Comparison of ENCODE assay signal across 8 mouse cellular contexts in genomic region chr12:87299657-87300440, GRCm38 (mm10). TPM values are rescaled to one million over a fixed set of nuclear protein-coding genes. Genes with fewer than 3 reads are reported as not detected.
DNase-seq lines count a peak whose midpoint lies in the region; ATAC-seq and TF ChIP-seq lines count a peak whose summit lies in the region.

TSS of gene Ism2 (minus strand) at chr12:87299705.

- no peak for TF ChIP-seq POLR2A in cerebellum, adult 2 months (IDR thresholded peaks at IDR 0.05; ENCODE audit: borderline replicate concordance, insufficient read depth, low read length)
- TF ChIP-seq POLR2A in myocyte (IDR thresholded peaks at IDR 0.05; ENCODE audit: insufficient read length, low read depth) = no peak

- H3K36me3 ChIP-seq in forebrain, embryonic 11.5 days (ENCODE audit: control insufficient read depth, insufficient read depth, low read length) = no peaks in the 10 kb centered on the region
- H3K36me3 ChIP-seq in hindbrain, embryonic 15.5 days = no peaks in the 10 kb centered on the region
- no peaks in the 10 kb centered on the region for H3K36me3 ChIP-seq in liver, embryonic 12.5 days
- H3K36me3 ChIP-seq in myocyte (ENCODE audit: control insufficient read depth, insufficient read depth) = no peaks in the 10 kb centered on the region

- peak in 1 of 2 experiments; percentile 28 for DNase-seq in cerebellum, adult 2 months
- DNase-seq in cerebellum, postnatal 36 days = no peak
- peak; percentile 56 for DNase-seq in R1 (ENCODE audit: low read depth, low spot score)
- DNase-seq in forebrain, embryonic 11.5 days (ENCODE audit: low spot score) = peak; percentile 77
- no peak for DNase-seq in layer of hippocampus, postnatal 25 days (ENCODE audit: extremely low spot score in 1 of 2, low spot score in 1 of 2)

- peaks cover 4% of the 10 kb centered on the region; the same call in 1 of the 2 replicates for H3K4me1 ChIP-seq in cerebellum, adult 2 months (ENCODE audit: control insufficient read depth, insufficient read depth, low read length)
- peaks cover 2% of the 10 kb centered on the region; the same call in 1 of the 2 replicates for H3K4me1 ChIP-seq in forebrain, embryonic 11.5 days (replicated peaks; ENCODE audit: control insufficient read depth, insufficient read depth, low read length)
- H3K4me1 ChIP-seq in hindbrain, embryonic 15.5 days (replicated peaks) = peaks cover 15% of the 10 kb centered on the region
- peaks cover 15% of the 10 kb centered on the region for H3K4me1 ChIP-seq in liver, embryonic 12.5 days

- peaks cover 1% of the 10 kb centered on the region; the same call in 1 of the 2 replicates for H3K27me3 ChIP-seq in cerebellum, adult 2 months (ENCODE audit: control insufficient read depth, insufficient read depth, low read length)
- H3K27me3 ChIP-seq in forebrain, embryonic 11.5 days (ENCODE audit: control insufficient read depth, insufficient read depth, low read length) = peaks cover 15% of the 10 kb centered on the region
- peaks cover 26% of the 10 kb centered on the region for H3K27me3 ChIP-seq in hindbrain, embryonic 15.5 days
- peaks cover 42% of the 10 kb centered on the region for H3K27me3 ChIP-seq in liver, embryonic 12.5 days (replicated peaks)
- H3K27me3 ChIP-seq in myocyte (ENCODE audit: control insufficient read depth, insufficient read depth, insufficient read length) = peaks cover 7% of the 10 kb centered on the region

- H3K4me3 ChIP-seq in cerebellum, adult 2 months (replicated peaks; ENCODE audit: insufficient read depth, low read depth, low read length) = peak within 1 kb of the TSS; percentile 56
- peak within 1 kb of the TSS; percentile 68 for H3K4me3 ChIP-seq in forebrain, embryonic 11.5 days (ENCODE audit: low read depth, low read length)
- peak within 1 kb of the TSS; percentile 60 for H3K4me3 ChIP-seq in hindbrain, embryonic 15.5 days
- peak within 1 kb of the TSS; percentile 66 for H3K4me3 ChIP-seq in liver, embryonic 12.5 days
- peak within 1 kb of the TSS; percentile 12 for H3K4me3 ChIP-seq in myocyte

- under 1% methylated on average over 75 of the region's 86 CpGs for WGBS in cerebellum, adult 2 months
- WGBS in forebrain, embryonic 11.5 days = under 1% methylated on average over 78 of the region's 86 CpGs
- under 1% methylated on average over 79 of the region's 86 CpGs for WGBS in hindbrain, embryonic 15.5 days
- WGBS in liver, embryonic 12.5 days (ENCODE audit: insufficient replicate concordance) = under 1% methylated on average over 82 of the region's 86 CpGs

- H3K9ac ChIP-seq in forebrain, embryonic 11.5 days (ENCODE audit: low read length) = peak within 1 kb of the TSS; percentile 70
- H3K9ac ChIP-seq in hindbrain, embryonic 15.5 days = peak within 1 kb of the TSS; percentile 52
- H3K9ac ChIP-seq in liver, embryonic 12.5 days = peak within 1 kb of the TSS; percentile 65

- peak within 1 kb of the TSS; percentile 96 for H3K4me2 ChIP-seq in forebrain, embryonic 11.5 days (ENCODE audit: low read depth, low read length, severe bottlenecking)
- H3K4me2 ChIP-seq in hindbrain, embryonic 15.5 days = peak within 1 kb of the TSS; percentile 96
- H3K4me2 ChIP-seq in liver, embryonic 12.5 days = peak within 1 kb of the TSS; percentile 94
- peak within 1 kb of the TSS; percentile 74 for H3K4me2 ChIP-seq in myocyte (ENCODE audit: low read depth)

- no peak within 1 kb of the TSS for H3K27ac ChIP-seq in cerebellum, adult 2 months (ENCODE audit: insufficient read depth, low read length)
- no peak within 1 kb of the TSS for H3K27ac ChIP-seq in forebrain, embryonic 11.5 days (ENCODE audit: low read depth, low read length)
- H3K27ac ChIP-seq in hindbrain, embryonic 15.5 days (replicated peaks) = no peak within 1 kb of the TSS
- H3K27ac ChIP-seq in liver, embryonic 12.5 days = no peak within 1 kb of the TSS

- H3ac ChIP-seq in myocyte (ENCODE audit: control insufficient read depth, insufficient read length) = peak within 1 kb of the TSS; percentile 17

- no peaks in the 10 kb centered on the region for H3K79me2 ChIP-seq in myocyte (ENCODE audit: control insufficient read depth, insufficient read depth)

- peak; percentile 81 for ATAC-seq in forebrain, embryonic 11.5 days (replicated peaks; ENCODE audit: low FRiP score)
- ATAC-seq in hindbrain, embryonic 15.5 days (ENCODE audit: low FRiP score, low read depth) = peak; percentile 81
- ATAC-seq in liver, embryonic 12.5 days = peak; percentile 65

- no peak for TF ChIP-seq CTCF in cerebellum, adult 2 months (IDR thresholded peaks at IDR 0.05; ENCODE audit: borderline replicate concordance, insufficient read depth, low read depth, low read length)

- H3K9me3 ChIP-seq in forebrain, embryonic 11.5 days (ENCODE audit: control insufficient read depth, low read length) = no peaks in the 10 kb centered on the region
- H3K9me3 ChIP-seq in hindbrain, embryonic 15.5 days = no peaks in the 10 kb centered on the region
- H3K9me3 ChIP-seq in liver, embryonic 12.5 days (replicated peaks) = no peaks in the 10 kb centered on the region

TF ChIP-seq in myocyte, 11 proteins besides CTCF, POLR2A, EP300 and RAD21:
- TF ChIP-seq CEBPB (IDR thresholded peaks at IDR 0.05; ENCODE audit: insufficient read depth, poor library complexity, severe bottlenecking) (no peak), TCF12 (IDR thresholded peaks at IDR 0.05; ENCODE audit: insufficient read depth, poor library complexity, severe bottlenecking) (no peak), MAX (IDR thresholded peaks at IDR 0.05; ENCODE audit: low read depth) (no peak), POLR2AphosphoS2 (IDR thresholded peaks at IDR 0.05; ENCODE audit: insufficient read length, low read depth) (no peak), REST (IDR thresholded peaks at IDR 0.05; ENCODE audit: insufficient read depth, insufficient read length) (no peak), TCF3 (IDR thresholded peaks at IDR 0.05; ENCODE audit: insufficient read length, low read depth) (no peak), E2F4 (IDR thresholded peaks at IDR 0.05; ENCODE audit: insufficient read depth) (no peak), MYOG (IDR thresholded peaks at IDR 0.05; ENCODE audit: control insufficient read depth in 1 of 3, insufficient read depth in 1 of 3, insufficient read length in 2 of 3, low read depth in 2 of 3) (no peak), SRF (IDR thresholded peaks at IDR 0.05; ENCODE audit: control insufficient read depth, insufficient read length, low read depth) (no peak), USF1 (IDR thresholded peaks at IDR 0.05; ENCODE audit: low read depth) (no peak), MYOD1 (IDR thresholded peaks at IDR 0.05; ENCODE audit: control insufficient read depth in 1 of 3, insufficient read length in 2 of 3, low read depth in 2 of 3) (no peak)

RNA-seq across cellular contexts. Expression of gene Ism2, which starts in this region (rescaled TPM):
- 0.21 and 0.26 TPM in 2 replicates for polyA plus RNA-seq in cerebellum, adult 2 months (2012; rRNA removed)
- polyA plus RNA-seq in forebrain, embryonic 11.5 days (2014; fragmentation: Nextera tagmentation; extraction: Ambion mirVana) = 1.0 and 2.3 TPM in 2 replicates
- polyA plus RNA-seq in hindbrain, embryonic 15.5 days (2015; fragmentation: Nextera tagmentation; extraction: Ambion mirVana) = 1.7 and 1.9 TPM in 2 replicates
- polyA plus RNA-seq in liver, embryonic 12.5 days (2016; fragmentation: Nextera tagmentation; extraction: Ambion mirVana) = 0.33 and 0.74 TPM in 2 replicates
- 0.12 TPM for polyA plus RNA-seq in myocyte (2012; fragmentation: generic; extraction: Trizol)
- total RNA-seq in layer of hippocampus, postnatal 25 days (2021) = under 1 TPM; 0.25 to 0.70 TPM

Comparison
In these comparisons a context has a peak if more than half of its experiments do, and no peak if none do; other contexts are left out.
1. Peak in ATAC-seq, H3K4me3 ChIP-seq, H3K9ac ChIP-seq and H3K4me2 ChIP-seq in liver, embryonic 12.5 days; RNA of the gene not detected or under 1 TPM.
2. DNase-seq: peak in R1 (single experiment) and forebrain, embryonic 11.5 days (single experiment); none in cerebellum, postnatal 36 days (0 of 2) and layer of hippocampus, postnatal 25 days (0 of 2).
3. H3K4me3 ChIP-seq: peak in every context shown above with its lines; median percentile 68 in forebrain, embryonic 11.5 days; 66 in liver, embryonic 12.5 days; 60 in hindbrain, embryonic 15.5 days; 56 in cerebellum, adult 2 months; 12 in myocyte.
4. Peak in every context shown above with its lines, with median percentiles within 50 percentile points of each other: ATAC-seq, H3K4me2 ChIP-seq and H3K9ac ChIP-seq.